In the genomic region with DNA sequence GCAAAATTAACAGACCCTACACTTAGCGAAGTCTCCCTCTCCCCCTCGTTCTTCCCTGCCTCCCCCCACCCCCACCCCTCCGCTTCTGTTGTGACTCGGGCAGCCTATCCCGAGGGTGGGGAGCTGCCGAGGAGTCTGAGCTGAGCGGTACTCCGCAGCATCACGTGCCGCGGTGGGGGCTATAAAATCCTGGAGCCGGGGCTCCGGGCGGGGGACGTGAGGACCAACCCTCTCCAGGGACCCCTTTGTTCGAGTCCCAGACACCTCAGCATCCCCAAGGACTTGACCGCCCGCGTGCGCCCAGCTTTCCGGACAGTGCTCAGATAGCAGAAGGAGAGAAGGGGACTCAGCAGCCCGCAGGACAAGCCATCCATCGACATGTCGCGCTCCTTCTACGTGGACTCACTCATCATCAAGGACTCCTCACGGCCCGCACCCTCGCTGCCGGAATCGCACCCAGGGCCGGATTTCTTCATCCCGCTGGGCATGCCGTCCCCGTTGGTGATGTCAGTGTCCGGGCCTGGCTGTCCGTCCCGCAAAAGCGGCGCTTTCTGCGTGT, we compare ENCODE assay signal across 9 mouse cellular contexts. TPM values are rescaled to one million over a fixed set of nuclear protein-coding genes. Genes with fewer than 3 reads are reported as not detected.
A peak's percentile ranks its signal among the peaks of the same experiment; 100 is the strongest.
DNase-seq lines count a peak whose midpoint lies in the region; ATAC-seq and TF ChIP-seq lines count a peak whose summit lies in the region.
"Had no signal": no experiment of that assay in that cellular context is flagged by ENCODE, and none has a peak within 500 bp of the region (broad histone marks: within the 10 kb centered on the region; RNA-seq: fewer than 3 reads in every experiment).

A gene (plus strand): TSS at position 219 of the 559 bp plus-strand sequence.

- H3K9me3 ChIP-seq in lung, embryonic 16.5 days (ENCODE audit: control insufficient read depth, low read length) = no peaks in the 10 kb centered on the region
- H3K9me3 ChIP-seq in forebrain, embryonic 11.5 days (ENCODE audit: control insufficient read depth, low read length) = no peaks in the 10 kb centered on the region
- H3K9me3 ChIP-seq in limb, embryonic 12.5 days = no peaks in the 10 kb centered on the region
- no peaks in the 10 kb centered on the region for H3K9me3 ChIP-seq in stomach, embryonic 16.5 days (replicated peaks; ENCODE audit: control insufficient read depth, low read length)

- 0 out of 2 replicates have a peak, but pooled peaks have one; percentile 36 for ATAC-seq in lung, embryonic 16.5 days (ENCODE audit: low read depth)
- peak; percentile 68 for ATAC-seq in forebrain, embryonic 11.5 days (replicated peaks; ENCODE audit: low FRiP score)
- no peak for ATAC-seq in limb, embryonic 12.5 days (ENCODE audit: insufficient number of reproducible peaks, insufficient read depth, low FRiP score, low TSS enrichment, low read depth)
- no peak for ATAC-seq in stomach, embryonic 16.5 days (ENCODE audit: insufficient read depth, low FRiP score)

- under 1% methylated on average over 41 of the region's 41 CpGs for WGBS in lung, embryonic 16.5 days
- WGBS in lung, adult 2 months = 2% methylated on average over 41 of the region's 41 CpGs
- WGBS in forebrain, embryonic 11.5 days = under 1% methylated on average over 37 of the region's 41 CpGs
- under 1% methylated on average over 40 of the region's 41 CpGs for WGBS in limb, embryonic 12.5 days
- WGBS in stomach, embryonic 16.5 days = under 1% methylated on average over 41 of the region's 41 CpGs

- H3K4me2 ChIP-seq in lung, embryonic 16.5 days (ENCODE audit: low read depth, low read length) = peak within 1 kb of the TSS; percentile 23; the same call in 1 of the 2 replicates
- peak within 1 kb of the TSS; percentile 52 for H3K4me2 ChIP-seq in forebrain, embryonic 11.5 days (ENCODE audit: low read depth, low read length, severe bottlenecking)
- H3K4me2 ChIP-seq in limb, embryonic 12.5 days = peak within 1 kb of the TSS; percentile 54
- peak within 1 kb of the TSS; percentile 41 for H3K4me2 ChIP-seq in stomach, embryonic 16.5 days (ENCODE audit: low read depth, low read length)

- no peak within 1 kb of the TSS for H3K9ac ChIP-seq in lung, embryonic 16.5 days (ENCODE audit: low read length)
- peak within 1 kb of the TSS; percentile 67 for H3K9ac ChIP-seq in forebrain, embryonic 11.5 days (ENCODE audit: low read length)
- peak within 1 kb of the TSS; percentile 18; the same call in 1 of the 2 replicates for H3K9ac ChIP-seq in limb, embryonic 12.5 days (replicated peaks)
- H3K9ac ChIP-seq in stomach, embryonic 16.5 days (ENCODE audit: low read length) = no peak within 1 kb of the TSS
- H3K9ac ChIP-seq: liver, embryonic 14.5 days had no signal

- H3K4me3 ChIP-seq in lung, embryonic 16.5 days (ENCODE audit: low read length) = peak within 1 kb of the TSS; percentile 18
- H3K4me3 ChIP-seq in lung, adult 2 months (replicated peaks; ENCODE audit: extremely low read depth, low read depth, low read length) = no peak within 1 kb of the TSS
- peak within 1 kb of the TSS; percentile 47 for H3K4me3 ChIP-seq in forebrain, embryonic 11.5 days (ENCODE audit: low read depth, low read length)
- peak within 1 kb of the TSS; percentile 37 for H3K4me3 ChIP-seq in limb, embryonic 12.5 days (replicated peaks)
- H3K4me3 ChIP-seq in stomach, embryonic 16.5 days (replicated peaks; ENCODE audit: low read length) = peak within 1 kb of the TSS; percentile 25

- no peak within 1 kb of the TSS for H3K27ac ChIP-seq in lung, embryonic 16.5 days (ENCODE audit: low read length)
- H3K27ac ChIP-seq in forebrain, embryonic 11.5 days (ENCODE audit: low read depth, low read length) = 0 out of 2 replicates have a peak within 1 kb of the TSS, but pooled peaks have one; percentile 21
- H3K27ac ChIP-seq in limb, embryonic 12.5 days = no peak within 1 kb of the TSS
- no peak within 1 kb of the TSS for H3K27ac ChIP-seq in stomach, embryonic 16.5 days (ENCODE audit: low read length)
- H3K27ac ChIP-seq: liver, embryonic 14.5 days had no signal

- DNase-seq in lung, adult 2 months = no peak
- DNase-seq in forebrain, embryonic 11.5 days (ENCODE audit: low spot score) = peak; percentile 76
- DNase-seq in retina, postnatal 1 day = no peak
- DNase-seq in right cerebral cortex, postnatal 14 days = no peak

- TF ChIP-seq POLR2A in lung, adult 2 months (IDR thresholded peaks at IDR 0.05; ENCODE audit: borderline replicate concordance, extremely low read depth, low read depth, low read length) = no peak

- H3K36me3 ChIP-seq in lung, embryonic 16.5 days (ENCODE audit: control insufficient read depth, insufficient read depth, low read length) = no peaks in the 10 kb centered on the region
- no peaks in the 10 kb centered on the region for H3K36me3 ChIP-seq in forebrain, embryonic 11.5 days (ENCODE audit: control insufficient read depth, insufficient read depth, low read length)
- no peaks in the 10 kb centered on the region for H3K36me3 ChIP-seq in limb, embryonic 12.5 days
- H3K36me3 ChIP-seq in stomach, embryonic 16.5 days (ENCODE audit: control insufficient read depth, insufficient read depth, low read length) = no peaks in the 10 kb centered on the region

- peaks cover 4% of the 10 kb centered on the region for H3K4me1 ChIP-seq in lung, embryonic 16.5 days (replicated peaks; ENCODE audit: control insufficient read depth, insufficient read depth, low read length)
- H3K4me1 ChIP-seq in lung, adult 2 months (ENCODE audit: control insufficient read depth, insufficient read depth, low read length) = 0 out of 2 replicates have a peak, but pooled peaks cover 3% of the 10 kb centered on the region
- H3K4me1 ChIP-seq in forebrain, embryonic 11.5 days (replicated peaks; ENCODE audit: control insufficient read depth, insufficient read depth, low read length) = peaks cover 30% of the 10 kb centered on the region
- peaks cover 35% of the 10 kb centered on the region for H3K4me1 ChIP-seq in limb, embryonic 12.5 days (replicated peaks)
- H3K4me1 ChIP-seq in stomach, embryonic 16.5 days (ENCODE audit: control insufficient read depth, insufficient read depth, low read length) = peaks cover 10% of the 10 kb centered on the region

- no peak for TF ChIP-seq CTCF in lung, adult 2 months (IDR thresholded peaks at IDR 0.05; ENCODE audit: insufficient read depth, low read length)

- H3K27me3 ChIP-seq in lung, embryonic 16.5 days (ENCODE audit: control insufficient read depth, insufficient read depth, low read depth, low read length) = peaks cover 93% of the 10 kb centered on the region
- H3K27me3 ChIP-seq in forebrain, embryonic 11.5 days (ENCODE audit: control insufficient read depth, insufficient read depth, low read length) = peaks cover 87% of the 10 kb centered on the region
- H3K27me3 ChIP-seq in limb, embryonic 12.5 days = peaks cover 96% of the 10 kb centered on the region
- H3K27me3 ChIP-seq in stomach, embryonic 16.5 days (ENCODE audit: control insufficient read depth, insufficient read depth, low read length) = peaks cover 93% of the 10 kb centered on the region

RNA-seq across cellular contexts. Expression of the gene that starts here (rescaled TPM):
- polyA plus RNA-seq in lung, embryonic 16.5 days (2015; fragmentation: Nextera tagmentation; extraction: Ambion mirVana) = not detected in 2 replicates
- polyA plus RNA-seq in lung, adult 2 months (2012; rRNA removed) = not detected in 2 replicates
- polyA plus RNA-seq in forebrain, embryonic 11.5 days (2014; fragmentation: Nextera tagmentation; extraction: Ambion mirVana) = 20.1 and 23.1 TPM in 2 replicates
- polyA plus RNA-seq in limb, embryonic 12.5 days (2016; fragmentation: Nextera tagmentation; extraction: Ambion mirVana) = not detected in 2 replicates
- polyA plus RNA-seq in stomach, embryonic 16.5 days (2015; fragmentation: Nextera tagmentation; extraction: Ambion mirVana) = not detected in 2 replicates
- polyA plus RNA-seq: liver, embryonic 14.5 days; small intestine, adult 2 months had no signal

Comparison
In these comparisons a context has a peak if more than half of its experiments do, and no peak if none do; other contexts are left out.
1. RNA of the gene that starts here (polyA plus RNA-seq): 20.1 to 23.1 TPM in forebrain, embryonic 11.5 days; not detected in lung, embryonic 16.5 days, not detected in lung, adult 2 months, not detected in limb, embryonic 12.5 days and not detected in stomach, embryonic 16.5 days; every median in the first group is over 10 times any median in the second.
2. Peak in ATAC-seq, H3K4me3 ChIP-seq and H3K4me2 ChIP-seq in lung, embryonic 16.5 days; RNA of the gene not detected or under 1 TPM.
3. H3K9ac ChIP-seq: peak in forebrain, embryonic 11.5 days (single experiment) and limb, embryonic 12.5 days (single experiment); none in lung, embryonic 16.5 days (single experiment) and stomach, embryonic 16.5 days (single experiment).
4. Peak in every context shown above with its lines, with median percentiles within 50 percentile points of each other: H3K4me2 ChIP-seq.